Mouse (Mus musculus) cerebral cortex, adult 2 months (tissue): ENCODE data around the gene Trp53.

ENCODE experiments used
- WGBS: fragments of 180-500 bp; shearing (Covaris S2); methylation state at CpG from one replicate; pipeline ENCODE4 v1.1.7; 2018; 5-methylcytosine and 5-hydroxymethylcytosine counted together

Trp53 gene

DNA sequence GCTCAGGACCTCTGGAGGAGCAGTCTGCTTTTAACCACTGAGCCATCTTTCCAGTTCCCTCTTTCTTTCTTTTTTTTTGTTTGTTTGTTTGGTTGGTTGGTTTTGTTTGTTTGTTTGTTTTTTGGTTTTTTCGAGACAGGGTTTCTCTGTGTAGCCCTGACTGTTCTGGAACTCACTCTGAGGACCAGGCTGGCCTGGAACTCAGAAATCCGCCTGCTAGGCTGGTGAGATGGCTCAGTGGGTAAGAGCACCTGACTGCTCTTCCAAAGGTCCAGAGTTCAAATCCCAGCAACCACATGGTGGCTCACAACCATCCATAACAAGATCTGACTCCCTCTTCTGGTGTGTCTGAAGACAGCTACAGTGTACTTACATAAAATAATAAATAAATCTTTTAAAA is 44.2 kb downstream of the Trp53 start:
- 88% methylated on average over 2 of the region's 2 CpGs for WGBS

DNA sequence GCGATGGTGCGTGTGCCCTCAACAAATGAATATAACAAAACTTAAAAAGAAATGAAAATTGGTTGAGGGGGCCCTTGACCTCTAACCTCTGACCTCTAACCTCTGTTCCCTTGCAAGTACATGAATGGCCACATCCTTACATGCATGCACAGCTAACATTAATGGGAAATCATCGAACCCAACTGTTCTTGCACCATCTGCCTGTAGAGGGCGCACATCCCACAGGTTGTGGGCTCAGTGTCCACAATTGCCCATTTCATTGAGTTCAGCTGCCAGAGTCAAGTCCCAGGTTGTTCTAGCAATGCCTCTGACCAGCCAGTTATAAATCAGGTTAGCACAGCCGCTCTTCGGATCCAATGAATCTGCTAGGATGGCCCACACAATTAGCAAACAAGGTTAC is 48.1 kb downstream of the Trp53 start:
- 39% methylated on average over 6 of the region's 6 CpGs for WGBS

DNA sequence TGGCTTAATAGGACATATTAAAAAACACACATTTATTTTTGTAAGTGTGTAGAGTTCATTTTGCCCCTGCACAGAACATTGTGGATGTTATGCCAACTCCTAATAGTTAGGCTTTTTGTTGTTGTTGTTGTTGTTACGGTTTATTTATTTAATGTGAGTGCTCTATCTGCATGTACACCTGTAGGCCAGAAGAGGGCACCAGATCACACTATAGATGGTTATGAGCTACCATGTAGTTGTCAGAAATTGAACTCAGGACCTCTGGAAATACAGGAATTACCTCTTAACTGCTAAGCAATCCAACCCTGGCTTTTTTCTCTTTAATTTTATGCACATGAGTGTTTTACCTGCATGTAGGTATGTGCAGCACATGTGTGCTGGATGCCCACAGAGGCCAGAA is 49.6 kb downstream of the Trp53 start:
- WGBS = 49% methylated on average over 1 of the region's 1 CpGs

- WGBS = under 1% methylated on average over 51 of the region's 56 CpGs
Measured at GRCm38 (mm10) chr11:69632284-69633089, 52.3 kb downstream of the Trp53 start, which contains the start of gene Fxr2. Fxr2 (plus strand) TSS chr11:69632990.

- WGBS = under 1% methylated on average over 48 of the region's 50 CpGs
Measured at GRCm38 (mm10) chr11:69633128-69633866, 53.1 kb downstream of the Trp53 start.

- 51% methylated on average over 3 of the region's 3 CpGs for WGBS
Measured at GRCm38 (mm10) chr11:69635471-69635870, 55.3 kb downstream of the Trp53 start.
